Mouse (Mus musculus) embryonic facial prominence, embryonic 13.5 days (tissue): ENCODE data around the gene Gsk3a. TPM values are rescaled to one million over a fixed set of nuclear protein-coding genes. Genes with fewer than 3 reads are reported as not detected.

Source experiments
- ATAC-seq: fragments of 200-750 bp; cut with Nextera tagmentation; 2 replicates; pipeline ENCODE4 v1.8.0; 2017; ENCODE audit warnings: low read depth; ENCODE audit not compliant: insufficient number of reproducible peaks, insufficient read depth, low FRiP score, low TSS enrichment
- H3K27ac ChIP-seq: fragments of 300-500 bp; sonication (generic); 2 replicates; pipeline ENCODE4 v1.5.1; 2015; ENCODE audit warnings: moderate library complexity, mild to moderate bottlenecking, inconsistent platforms
- H3K27me3 ChIP-seq: fragments of 300-500 bp; sonication (generic); 2 replicates; pipeline ENCODE4 v1.6.1; 2015; ENCODE audit warnings: mild to moderate bottlenecking, inconsistent platforms
- H3K36me3 ChIP-seq: fragments of 300-500 bp; sonication (generic); 2 replicates; pipeline ENCODE4 v1.6.1; 2015; ENCODE audit warnings: mild to moderate bottlenecking, inconsistent platforms
- H3K4me1 ChIP-seq: fragments of 300-500 bp; sonication (generic); 2 replicates; pipeline ENCODE4 v1.6.1; 2015; ENCODE audit warnings: inconsistent platforms
- H3K4me2 ChIP-seq: fragments of 300-500 bp; sonication (generic); 2 replicates; pipeline ENCODE4 v1.6.1; 2015; ENCODE audit warnings: moderate library complexity, mild to moderate bottlenecking, inconsistent platforms
- H3K4me3 ChIP-seq: fragments of 300-500 bp; sonication (generic); 2 replicates; pipeline ENCODE4 v1.5.1; 2015; ENCODE audit warnings: mild to moderate bottlenecking, inconsistent platforms
- H3K9ac ChIP-seq: fragments of 300-500 bp; sonication (generic); 2 replicates; pipeline ENCODE4 v1.6.1; 2015; ENCODE audit warnings: mild to moderate bottlenecking, inconsistent platforms
- H3K9me3 ChIP-seq: fragments of 300-500 bp; sonication (generic); 2 replicates; pipeline ENCODE4 v1.6.1; 2016; ENCODE audit warnings: inconsistent platforms
- WGBS: fragments of 180-500 bp; shearing (Covaris S2); methylation state at CpG from one replicate; pipeline ENCODE4 v1.1.7; 2015; ENCODE audit warnings: mixed read lengths; 5-methylcytosine and 5-hydroxymethylcytosine counted together
- polyA plus RNA-seq: library from polyadenylated mRNA; unstranded; fragments of >200 nt; fragmentation: Nextera tagmentation; extraction: Ambion mirVana; gene quantifications from 2 replicates; pipeline ENCODE4 v1.2.1, GENCODE M21; 2015

Gsk3a gene
- polyA plus RNA-seq, 1 experiment from 2014 or later: 14.4 TPM

DNA sequence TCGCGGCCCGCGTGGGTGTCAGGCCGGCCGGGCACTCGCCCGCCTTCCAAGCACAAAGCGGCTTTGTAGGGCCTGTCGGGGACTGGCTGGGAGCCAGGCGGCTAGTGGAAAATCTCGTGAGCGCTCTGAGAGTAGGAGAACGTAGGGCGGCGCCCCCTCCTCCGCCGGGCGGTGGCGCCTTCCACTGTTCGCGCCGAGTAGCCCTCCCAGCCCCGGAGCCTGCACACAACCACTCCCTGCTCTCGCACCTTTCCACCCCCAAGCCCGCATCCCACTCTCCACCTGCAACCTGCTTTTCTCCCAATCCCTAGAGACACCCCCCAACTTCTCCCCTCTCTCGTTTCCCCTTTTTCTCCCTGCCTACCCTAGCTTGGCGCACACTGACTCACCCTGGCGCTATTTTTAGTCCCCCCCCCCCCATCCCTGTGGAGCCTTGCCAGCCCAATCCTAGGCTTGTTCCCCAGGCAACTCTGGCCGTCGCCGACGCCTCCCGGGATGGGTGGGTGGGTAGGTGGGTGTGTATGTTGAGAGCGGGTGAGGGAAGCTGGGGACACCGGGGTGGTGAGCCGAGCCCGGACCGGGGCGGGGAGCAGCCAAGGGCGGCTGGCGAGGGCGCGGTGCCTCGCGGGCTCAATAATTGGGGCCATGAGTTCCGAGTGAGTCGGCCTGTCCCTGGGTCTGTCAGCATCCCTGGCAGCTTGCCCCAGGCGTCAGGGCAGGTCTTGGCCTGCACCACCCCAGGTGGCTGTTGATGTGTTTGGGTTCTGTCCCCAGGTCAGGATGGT, 41.6 kb upstream of the Gsk3a start:
- no peaks in the 10 kb centered on the region for H3K9me3 ChIP-seq
- ATAC-seq: peak; percentile 12

GRCm38 (mm10) chr7:25278341-25279075, 40.9 kb upstream of the Gsk3a start:
- H3K27me3 ChIP-seq: no peaks in the 10 kb centered on the region
- H3K27ac ChIP-seq: peak overlapping the region; percentile 100
- H3K36me3 ChIP-seq: peaks cover 11% of the 10 kb centered on the region
- peak overlapping the region; percentile 92 for H3K4me2 ChIP-seq
- peak; percentile 48 for ATAC-seq
- WGBS: 1% methylated on average over 58 of the region's 60 CpGs
- no peaks in the 10 kb centered on the region for H3K9me3 ChIP-seq
- peak overlapping the region; percentile 78 for H3K9ac ChIP-seq
- peaks cover 71% of the 10 kb centered on the region for H3K4me1 ChIP-seq
- peak overlapping the region; percentile 85 for H3K4me3 ChIP-seq

More for the DNA sequence above, 41.6 kb upstream of the Gsk3a start:
- H3K9ac ChIP-seq: peak overlapping the region; percentile 78
- peak overlapping the region; percentile 85 for H3K4me3 ChIP-seq
- no peaks in the 10 kb centered on the region for H3K27me3 ChIP-seq
- H3K4me1 ChIP-seq: peaks cover 71% of the 10 kb centered on the region
- peak overlapping the region; percentile 100 for H3K27ac ChIP-seq
- peaks cover 3% of the 10 kb centered on the region for H3K36me3 ChIP-seq
- peak overlapping the region; percentile 92 for H3K4me2 ChIP-seq
- WGBS: under 1% methylated on average over 48 of the region's 49 CpGs

DNA sequence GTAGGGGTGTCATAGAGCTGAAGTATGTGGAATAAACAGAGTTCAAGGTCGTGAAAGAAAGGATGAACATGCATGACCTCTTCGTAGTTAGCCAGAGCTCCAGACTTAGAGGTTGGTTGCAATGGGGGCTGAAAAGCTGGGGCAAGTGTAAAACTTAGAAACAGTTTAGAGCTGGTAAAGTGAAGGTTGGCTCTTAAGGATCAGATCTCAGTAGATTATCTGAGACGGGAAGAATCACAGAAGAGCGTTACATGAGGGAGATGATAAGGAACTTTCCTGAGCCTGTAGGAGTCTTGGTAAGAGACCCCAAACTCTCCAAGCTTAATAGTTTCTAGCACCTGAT, 40.3 kb upstream of the Gsk3a start:
- H3K9ac ChIP-seq: peak overlapping the region; percentile 78
- H3K4me2 ChIP-seq: peak overlapping the region; percentile 92
- 12% methylated on average over 4 of the region's 4 CpGs for WGBS
- H3K27ac ChIP-seq: peak overlapping the region; percentile 100
- H3K27me3 ChIP-seq: no peaks in the 10 kb centered on the region
- peaks cover 16% of the 10 kb centered on the region for H3K36me3 ChIP-seq
- H3K9me3 ChIP-seq: no peaks in the 10 kb centered on the region
- no peak for ATAC-seq
- peaks cover 72% of the 10 kb centered on the region for H3K4me1 ChIP-seq
- peak overlapping the region; percentile 85 for H3K4me3 ChIP-seq

DNA sequence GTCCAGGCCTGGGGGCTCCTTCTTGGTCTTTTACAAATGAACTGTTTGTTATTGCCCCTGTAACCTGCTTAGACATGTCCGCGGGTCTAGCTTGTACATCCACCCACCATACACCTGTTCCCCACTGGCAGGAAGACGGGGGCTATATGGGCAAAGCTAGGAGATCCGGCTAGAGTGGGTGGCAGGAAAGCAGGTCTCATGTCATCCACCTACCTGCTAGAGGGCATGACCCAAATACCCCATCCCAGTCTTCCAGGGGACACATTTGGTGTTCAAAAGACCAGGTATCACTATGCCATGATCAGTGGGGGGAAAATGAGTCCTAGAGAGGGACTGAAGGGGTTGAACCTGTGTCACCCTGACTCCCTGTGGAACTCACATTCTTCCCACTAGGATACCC, 39.8 kb upstream of the Gsk3a start:
- H3K9me3 ChIP-seq: no peaks in the 10 kb centered on the region
- WGBS: 76% methylated on average over 4 of the region's 4 CpGs
- peaks cover 22% of the 10 kb centered on the region for H3K36me3 ChIP-seq
- ATAC-seq: no peak
- no peaks in the 10 kb centered on the region for H3K27me3 ChIP-seq
- H3K4me3 ChIP-seq: peak overlapping the region; percentile 85
- peak overlapping the region; percentile 78 for H3K9ac ChIP-seq
- peak overlapping the region; percentile 100 for H3K27ac ChIP-seq
- H3K4me2 ChIP-seq: peak overlapping the region; percentile 92
- H3K4me1 ChIP-seq: peaks cover 72% of the 10 kb centered on the region

GRCm38 (mm10) chr7:25275555-25276298, 38.1 kb upstream of the Gsk3a start:
- no peaks in the 10 kb centered on the region for H3K9me3 ChIP-seq
- H3K4me1 ChIP-seq: peaks cover 62% of the 10 kb centered on the region
- 0 out of 2 replicates have a peak overlapping the region, but pooled peaks have one; percentile 4 for H3K4me3 ChIP-seq
- H3K36me3 ChIP-seq: peaks cover 39% of the 10 kb centered on the region
- peak overlapping the region; percentile 92 for H3K4me2 ChIP-seq
- peak overlapping the region; percentile 58 for H3K9ac ChIP-seq
- ATAC-seq: no peak
- H3K27ac ChIP-seq: peak overlapping the region; percentile 100
- 35% methylated on average over 9 of the region's 9 CpGs for WGBS
- no peaks in the 10 kb centered on the region for H3K27me3 ChIP-seq

DNA sequence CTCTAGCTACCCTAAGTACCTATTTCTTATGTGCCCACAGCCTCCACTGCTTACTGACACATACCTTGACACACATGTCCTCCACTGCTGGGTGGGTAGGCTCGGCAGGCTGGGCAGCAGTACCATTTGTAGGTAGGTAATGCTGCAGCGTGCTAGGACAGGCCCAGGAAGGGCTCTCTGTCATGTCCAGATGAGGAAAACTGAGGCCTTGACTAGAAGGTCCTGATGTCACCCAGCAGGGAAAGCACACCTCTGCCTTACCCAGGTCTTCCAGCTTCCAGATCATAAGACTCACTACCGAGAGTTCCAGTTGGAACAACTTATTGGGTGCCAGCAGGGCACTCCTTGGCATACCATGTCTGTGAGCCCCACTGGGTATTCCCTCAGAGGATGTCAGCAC, 37.3 kb upstream of the Gsk3a start:
- Histone ChIP-seq H3K27ac (peak overlapping the region; percentile 100), H3K4me1 (peaks cover 59% of the 10 kb centered on the region), H3K36me3 (peaks cover 40% of the 10 kb centered on the region), H3K27me3 (no peaks in the 10 kb centered on the region), H3K9me3 (no peaks in the 10 kb centered on the region), H3K9ac (peak overlapping the region; percentile 58; the same call in 1 of the 2 replicates), H3K4me3 (no peak overlapping the region), H3K4me2 (peak overlapping the region; percentile 16; the same call in 1 of the 2 replicates)
- 83% methylated on average over 3 of the region's 3 CpGs for WGBS
- no peak for ATAC-seq

DNA sequence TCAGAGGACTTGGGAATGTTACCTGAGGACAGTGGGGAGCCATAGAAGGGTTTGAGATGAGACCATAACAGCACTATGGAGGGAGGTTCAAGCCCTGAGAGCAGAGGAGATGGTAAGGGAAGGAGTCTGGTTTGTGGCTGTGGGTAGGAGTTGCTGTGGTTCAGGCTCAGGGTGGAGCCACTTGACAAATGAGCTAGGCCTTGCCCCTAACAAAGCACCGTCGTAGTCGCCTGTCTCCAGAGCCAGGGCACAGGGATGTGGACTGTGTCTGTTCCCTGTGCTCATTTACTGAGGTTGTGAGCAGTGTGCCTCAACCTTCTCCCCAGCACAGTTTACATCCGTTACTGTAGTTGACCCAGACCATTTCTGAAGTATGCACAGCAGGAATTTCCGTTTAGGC, 36.9 kb upstream of the Gsk3a start:
- Histone ChIP-seq H3K9ac (peak overlapping the region; percentile 44; the same call in 1 of the 2 replicates), H3K4me2 (peak overlapping the region; percentile 16; the same call in 1 of the 2 replicates), H3K4me3 (no peak overlapping the region), H3K4me1 (peaks cover 59% of the 10 kb centered on the region), H3K36me3 (peaks cover 40% of the 10 kb centered on the region), H3K27me3 (no peaks in the 10 kb centered on the region), H3K9me3 (no peaks in the 10 kb centered on the region), H3K27ac (peak overlapping the region; percentile 100; the same call in 1 of the 2 replicates)
- WGBS: 46% methylated on average over 5 of the region's 5 CpGs
- ATAC-seq: no peak

DNA sequence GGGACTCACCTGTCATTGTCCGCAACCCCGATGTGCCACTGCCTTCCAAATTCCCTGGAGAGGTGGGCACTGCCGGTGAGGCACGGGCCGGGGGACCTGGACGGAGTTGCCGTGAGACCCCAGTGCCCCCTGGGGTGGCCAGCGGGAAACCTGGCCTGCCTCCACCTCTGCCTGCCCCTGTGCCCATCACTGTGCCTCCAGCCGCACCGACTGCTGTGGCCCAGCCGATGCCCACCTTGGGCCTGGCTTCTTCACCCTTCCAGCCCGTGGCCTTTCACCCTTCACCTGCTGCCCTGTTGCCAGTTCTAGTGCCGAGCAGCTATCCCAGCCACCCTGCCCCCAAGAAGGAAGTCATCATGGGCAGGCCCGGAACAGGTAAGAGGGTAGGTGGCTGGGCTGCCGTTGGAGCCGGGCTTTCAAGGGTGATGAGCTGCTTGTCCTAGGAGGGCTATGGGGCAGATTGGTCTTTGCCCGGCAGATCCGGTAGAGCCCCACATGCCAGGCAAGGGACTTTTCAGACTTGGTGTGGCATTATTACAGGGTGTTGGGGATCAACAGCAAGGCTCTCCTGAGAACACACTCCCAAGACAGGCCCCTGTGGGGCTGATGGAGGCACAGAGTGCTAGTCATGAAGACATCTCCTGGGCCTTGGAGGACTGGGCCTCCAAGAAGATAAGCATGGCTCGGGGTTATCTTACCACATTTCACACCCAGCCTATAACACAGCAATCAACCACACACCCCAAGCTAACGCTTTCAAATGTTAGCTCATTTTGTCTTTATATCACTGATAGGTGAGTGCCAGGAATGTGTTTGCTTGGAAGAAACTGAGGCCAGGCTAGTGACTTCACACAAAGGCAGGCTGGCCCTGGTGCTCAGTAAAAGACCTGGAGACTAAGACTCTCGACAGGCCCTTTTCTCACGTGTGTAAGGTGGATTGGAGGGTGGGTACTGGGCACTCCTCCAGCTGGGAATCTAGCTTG, 35.9 kb upstream of the Gsk3a start:
- Histone ChIP-seq H3K4me3 (no peak overlapping the region), H3K9ac (peak overlapping the region; percentile 44; the same call in 1 of the 2 replicates), H3K27me3 (no peaks in the 10 kb centered on the region), H3K27ac (no peak overlapping the region; the same call in 1 of the 2 replicates), H3K9me3 (no peaks in the 10 kb centered on the region), H3K36me3 (peaks cover 40% of the 10 kb centered on the region), H3K4me1 (peaks cover 67% of the 10 kb centered on the region), H3K4me2 (no peak overlapping the region)
- 89% methylated on average over 22 of the region's 22 CpGs for WGBS
- ATAC-seq: no peak

GRCm38 (mm10) chr7:25272445-25273258, 35.0 kb upstream of the Gsk3a start:
- no peak overlapping the region for H3K4me2 ChIP-seq
- WGBS: 89% methylated on average over 38 of the region's 38 CpGs
- no peaks in the 10 kb centered on the region for H3K9me3 ChIP-seq
- ATAC-seq: no peak
- H3K27ac ChIP-seq: no peak overlapping the region
- H3K4me1 ChIP-seq: peaks cover 63% of the 10 kb centered on the region
- H3K4me3 ChIP-seq: no peak overlapping the region
- H3K36me3 ChIP-seq: peaks cover 40% of the 10 kb centered on the region
- no peaks in the 10 kb centered on the region for H3K27me3 ChIP-seq
- H3K9ac ChIP-seq: 0 out of 2 replicates have a peak overlapping the region, but pooled peaks have one; percentile 21
